Mouse (Mus musculus) lung, postnatal 25 days (tissue): ENCODE results near the gene Mup8.
"Not testable (repeated sequence)": the region's sequence is repeated elsewhere in the genome, so short reads cannot be mapped to it uniquely, and the experiment has no call there.

Experiments used
- DNase-seq: peaks from one replicate; pipeline ENCODE4 v3.0.0; 2022; ENCODE audit warnings: low spot score

Gene Mup8

DNA sequence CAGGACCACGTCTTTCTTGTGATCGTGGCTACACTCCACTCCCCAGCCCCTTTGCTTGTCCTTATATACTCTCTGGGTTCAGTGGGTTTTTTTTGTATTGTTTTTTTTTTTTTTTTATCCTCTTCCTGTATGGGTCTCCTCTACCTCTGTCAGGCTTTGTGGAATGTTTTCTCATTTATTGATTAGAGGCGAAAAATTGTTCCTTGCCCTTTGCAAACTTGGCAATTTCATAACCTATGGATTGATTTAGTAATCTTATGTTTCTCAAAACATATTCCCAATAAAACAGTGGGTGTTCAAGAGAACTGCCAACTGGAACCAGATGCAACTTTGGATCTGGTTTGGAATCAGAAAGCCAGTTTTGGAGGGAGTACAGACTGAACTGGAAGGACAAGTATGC lies at the start of gene Mup8:
Gene Mup8, minus strand, starts transcription at position 101 of the 400 bp plus-strand sequence.
- DNase-seq = not testable (repeated sequence)

DNA sequence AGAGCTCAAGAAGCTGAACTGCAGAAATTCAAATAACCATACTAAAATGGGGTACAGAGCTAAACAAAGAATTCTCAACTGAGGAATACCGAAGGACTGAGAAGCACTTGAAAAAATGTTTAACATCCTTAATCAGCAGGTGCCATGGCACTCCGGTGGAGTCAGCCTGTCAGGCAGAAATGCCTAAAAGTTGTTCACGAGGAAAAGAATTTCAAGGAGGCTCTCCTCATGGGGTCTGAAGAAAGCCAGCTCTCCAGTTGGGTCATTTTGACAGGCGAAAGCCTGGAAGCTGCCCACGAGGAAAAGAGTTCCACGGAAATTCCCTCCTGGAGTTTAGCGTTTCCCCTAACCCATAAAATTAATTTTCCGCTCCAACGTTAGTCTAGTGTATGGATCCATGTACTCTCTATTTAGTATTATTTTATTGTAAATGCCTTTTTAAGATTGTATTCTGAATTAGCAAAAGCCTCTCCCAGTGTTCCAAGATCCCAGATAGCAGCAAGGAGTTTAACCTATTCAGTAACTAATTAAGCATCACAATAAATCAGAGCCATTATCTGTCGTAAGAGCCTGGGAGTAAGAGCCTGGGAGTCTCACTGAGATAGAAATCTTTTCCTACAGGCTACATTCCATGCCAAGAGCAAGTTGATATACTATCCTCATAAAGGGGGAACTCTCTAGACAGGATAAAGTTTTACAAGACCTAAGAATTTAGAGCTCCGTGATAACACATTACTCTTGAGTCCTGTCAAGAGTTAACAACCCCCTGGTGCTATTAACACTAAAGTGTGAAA lies 43.8 kb upstream of the Mup8 start:
- DNase-seq = not testable (repeated sequence)

DNA sequence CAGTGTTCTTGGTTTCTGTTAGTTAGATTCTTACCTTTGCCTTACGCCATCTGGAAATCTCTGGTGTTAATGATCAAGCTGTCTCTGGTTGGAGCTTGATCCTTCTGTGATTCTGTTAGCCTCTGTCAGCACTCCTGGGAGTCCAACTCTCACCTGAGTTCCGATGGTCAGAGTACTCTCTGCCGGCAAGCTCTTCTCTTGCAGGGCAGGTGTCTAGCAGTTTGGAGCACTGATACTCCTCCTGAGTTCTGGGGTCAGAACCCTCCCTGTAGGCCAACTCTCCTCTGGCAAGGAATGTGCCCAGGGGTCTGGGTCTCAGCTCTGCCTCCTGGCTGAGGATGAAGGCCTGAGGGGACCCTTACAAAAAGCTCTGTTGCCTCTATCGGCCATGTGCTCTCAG lies 40.3 kb upstream of the Mup8 start:
- not testable (repeated sequence) for DNase-seq
